Mouse (Mus musculus): Measurements from ENCODE around the gene Gm11492.

GRCm38 (mm10) chr11:87523466-87523865, 43.0 kb upstream of the Gm11492 start:
- TF ChIP-seq CTCF (IDR thresholded peaks at IDR 0.05; ENCODE audit: extremely low read depth, insufficient read length, insufficient replicate concordance, low read depth, low read length) (no peak), POLR2A (IDR thresholded peaks at IDR 0.05; ENCODE audit: low read depth, low read length) (no peak)

Measured in small intestine, adult 2 months (tissue).